Mouse (Mus musculus): ENCODE results near the gene Tor3a.
"Not testable (repeated sequence)": the region's sequence is repeated elsewhere in the genome, so short reads cannot be mapped to it uniquely, and the experiment has no call there.

The Tor3a gene

DNA sequence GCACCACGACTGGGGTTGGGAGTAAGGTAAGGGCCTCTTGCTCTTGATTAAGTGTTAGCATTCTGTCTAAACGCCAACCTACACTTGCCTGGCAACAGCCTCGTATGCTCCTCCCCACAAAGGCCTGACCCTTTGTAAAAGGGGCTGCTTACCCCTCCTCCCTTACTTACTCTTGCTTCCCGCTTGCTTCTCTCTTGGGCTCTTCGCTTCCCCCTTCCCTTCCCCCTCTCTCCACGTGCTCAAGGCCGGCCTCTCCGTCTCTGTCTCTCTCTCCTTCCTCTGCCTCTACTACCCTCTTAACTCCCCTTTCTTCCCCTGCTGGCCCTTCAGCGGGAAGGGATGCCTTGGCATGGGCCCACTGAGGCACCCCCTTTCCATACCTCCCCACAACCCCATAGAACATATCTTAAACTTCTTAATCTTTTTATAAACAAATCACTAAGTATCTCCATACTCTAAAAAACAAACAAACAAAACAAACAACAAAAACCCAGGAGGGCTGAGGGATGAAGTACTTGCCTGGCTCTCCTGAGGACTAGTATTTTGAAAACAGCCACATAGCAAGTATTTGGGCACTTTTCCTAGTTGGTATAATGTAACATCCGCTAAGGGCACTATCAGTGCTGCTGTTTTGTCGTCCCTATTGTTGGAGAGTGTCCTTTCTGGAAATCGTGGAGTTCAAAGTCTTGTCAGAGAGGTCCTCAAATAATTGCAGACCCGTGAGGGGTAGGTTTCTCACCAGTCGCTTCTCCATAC lies 1.3 kb downstream of the Tor3a start:
- DNase-seq (ENCODE audit: low read depth in 1 of 2, low spot score in 2 of 2) = no peak

DNA sequence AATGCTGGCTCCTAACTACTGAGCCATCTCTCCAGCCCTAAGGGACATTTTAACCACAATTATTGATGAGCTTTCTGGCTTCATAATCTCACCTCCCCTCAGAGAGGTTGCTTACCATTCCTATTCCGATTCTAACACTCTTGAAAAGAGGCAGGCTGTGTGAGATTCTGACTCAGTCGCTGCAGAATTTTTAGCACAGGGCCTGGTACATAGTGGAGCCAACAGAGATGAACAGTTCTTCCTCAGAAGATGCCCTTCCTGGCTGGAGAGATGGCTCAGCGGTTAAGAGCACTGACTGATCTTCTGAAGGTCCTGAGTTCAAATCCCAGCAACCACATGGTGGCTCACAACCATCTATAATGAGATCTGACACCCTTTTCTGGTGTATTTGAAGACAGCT lies 2.2 kb downstream of the Tor3a start:
- DNase-seq (ENCODE audit: low read depth in 1 of 2, low spot score in 2 of 2) = no peak

DNA sequence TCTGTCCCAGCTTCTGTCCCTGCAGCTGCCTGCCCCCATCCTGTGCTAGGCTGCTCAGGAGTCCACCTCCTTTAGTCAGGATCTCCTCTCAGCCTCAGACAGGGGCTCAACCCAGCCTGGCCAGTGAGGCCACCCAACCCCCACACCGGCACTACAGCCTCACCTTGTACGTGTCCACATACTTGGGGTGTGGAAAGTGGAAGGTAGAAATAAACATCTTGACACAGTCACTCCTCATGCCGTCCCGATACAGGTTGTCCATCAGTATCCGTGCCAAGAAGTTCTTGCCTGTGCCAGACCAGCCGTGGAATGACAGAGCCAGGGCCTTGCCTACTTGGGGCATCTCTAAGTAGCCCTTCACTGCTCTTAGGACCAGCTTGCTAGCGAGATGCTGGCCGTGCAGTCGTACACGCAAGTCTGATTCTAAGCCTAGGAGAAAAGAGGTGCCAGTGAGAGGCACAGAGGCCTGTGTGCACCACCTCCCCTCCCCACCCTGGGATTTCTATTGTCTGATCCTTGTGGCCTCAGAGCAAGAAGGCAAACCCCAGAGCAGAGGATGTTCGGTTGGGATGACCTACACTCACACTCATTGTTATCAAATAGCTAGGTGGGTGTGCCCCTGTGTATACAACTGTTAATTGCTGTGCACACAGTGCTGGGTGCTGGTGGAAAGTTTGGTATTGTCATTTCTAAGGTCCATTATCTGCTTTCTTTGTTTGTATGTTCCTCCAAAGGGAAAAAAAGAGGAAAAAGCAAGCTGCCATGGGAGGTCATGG lies 4.8 kb downstream of the Tor3a start:
- DNase-seq (ENCODE audit: low read depth in 1 of 2, low spot score in 2 of 2) = no peak

DNA sequence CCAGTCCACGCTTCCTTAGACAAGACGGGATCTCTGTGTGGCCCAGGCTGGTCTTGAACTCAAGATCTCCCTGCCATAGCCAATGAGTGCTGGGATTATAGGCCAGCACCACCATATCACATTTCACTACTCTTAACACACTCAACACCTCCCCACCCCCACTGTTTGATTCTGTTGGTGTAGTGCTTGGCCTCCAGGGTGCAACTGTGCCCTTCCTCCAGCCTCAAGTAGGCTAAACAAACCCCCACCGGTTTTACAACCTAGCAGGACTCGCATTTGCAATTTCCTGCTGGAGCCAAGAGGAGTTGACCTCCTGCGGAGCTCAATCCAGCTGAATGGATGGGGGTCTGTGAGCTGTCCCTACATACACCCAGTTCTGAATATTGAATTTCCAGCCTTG lies 5.6 kb downstream of the Tor3a start:
- DNase-seq (ENCODE audit: low read depth in 1 of 2, low spot score in 2 of 2) = no peak

DNA sequence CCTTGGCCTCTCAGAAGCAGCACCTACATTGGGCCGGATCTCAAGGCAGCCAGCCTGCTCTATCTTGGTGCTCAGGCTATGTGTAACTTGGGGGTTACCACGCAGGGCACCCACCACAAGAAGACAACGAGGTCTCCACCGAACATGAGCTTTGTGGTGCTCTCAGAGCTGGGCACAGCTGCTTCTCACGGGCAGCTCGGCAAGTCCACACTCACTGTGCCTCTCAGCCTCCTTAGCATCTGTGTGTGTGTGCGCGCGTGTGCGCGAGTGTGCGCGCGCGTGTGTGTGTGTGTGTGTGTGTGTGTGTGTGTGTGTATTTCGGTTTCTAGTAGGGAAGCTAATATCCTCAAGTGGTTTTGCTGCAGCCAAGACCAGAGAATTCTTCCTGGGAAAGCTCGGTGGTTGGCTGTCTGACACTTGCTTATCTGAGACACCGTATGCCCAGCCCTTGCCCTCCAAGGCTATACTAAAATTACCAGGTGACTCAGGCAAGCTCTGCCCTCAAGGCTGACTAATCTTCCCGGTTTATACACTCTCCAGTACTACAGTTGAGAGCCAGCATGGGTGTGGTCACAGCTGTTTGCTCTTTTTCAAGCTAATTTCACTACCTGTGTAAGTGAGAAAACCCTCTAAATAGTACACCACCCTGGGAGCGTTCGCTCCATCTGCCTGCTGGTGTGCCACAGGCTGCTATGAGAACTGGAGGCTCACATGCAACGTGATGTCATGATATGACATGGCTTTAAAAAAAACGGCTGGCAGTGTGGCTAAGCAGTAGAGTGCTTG lies 6.8 kb downstream of the Tor3a start:
- DNase-seq (ENCODE audit: low read depth in 1 of 2, low spot score in 2 of 2) = no peak

DNA sequence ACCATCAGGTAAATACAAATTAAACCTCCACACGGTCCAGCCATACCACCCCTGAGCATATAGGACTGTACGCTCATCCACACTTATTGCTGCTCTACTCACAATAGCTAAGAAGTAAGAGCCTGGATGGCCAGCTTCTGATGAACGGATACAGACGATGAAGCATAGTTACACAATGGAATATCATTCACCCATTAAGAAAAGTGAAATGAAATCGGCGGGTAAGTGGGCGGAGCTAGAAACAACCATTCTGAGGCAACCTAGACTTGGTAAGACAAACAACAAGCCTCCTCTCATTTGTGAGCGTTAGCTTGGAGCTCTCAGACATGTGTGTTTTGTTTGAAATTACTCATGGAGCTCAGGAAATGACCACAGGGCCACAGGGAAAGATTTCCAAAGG lies 8.4 kb downstream of the Tor3a start:
- DNase-seq (ENCODE audit: low read depth in 1 of 2, low spot score in 2 of 2) = no peak

DNA sequence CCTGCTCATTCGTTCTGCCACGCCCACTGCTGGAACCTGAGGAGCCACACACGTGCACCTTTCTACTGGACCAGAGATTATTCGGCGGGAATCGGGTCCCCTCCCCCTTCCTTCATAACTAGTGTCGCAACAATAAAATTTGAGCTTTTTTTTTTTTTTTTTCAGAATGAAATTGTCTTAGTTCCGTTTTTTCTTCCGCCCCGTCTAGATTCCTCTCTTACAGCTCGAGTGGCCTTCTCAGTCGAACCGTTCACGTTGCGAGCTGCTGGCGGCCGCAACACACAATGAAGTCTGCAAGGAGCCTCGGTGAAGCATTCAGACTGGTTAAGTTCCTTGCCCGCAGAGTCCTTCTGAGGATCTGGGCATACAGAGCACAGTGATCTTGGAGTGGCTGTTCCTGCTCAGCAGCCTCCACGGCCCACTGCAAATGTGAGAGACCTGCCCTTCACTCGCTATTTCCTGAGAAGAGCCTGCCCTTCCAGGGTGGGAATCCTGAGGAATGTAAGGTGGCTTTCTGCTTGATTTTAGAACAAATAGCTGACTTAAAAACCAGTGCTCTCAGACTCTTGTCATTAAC lies 13.4 kb downstream of the Tor3a start:
- DNase-seq (ENCODE audit: low read depth in 1 of 2, low spot score in 2 of 2) = not testable (repeated sequence)

DNA sequence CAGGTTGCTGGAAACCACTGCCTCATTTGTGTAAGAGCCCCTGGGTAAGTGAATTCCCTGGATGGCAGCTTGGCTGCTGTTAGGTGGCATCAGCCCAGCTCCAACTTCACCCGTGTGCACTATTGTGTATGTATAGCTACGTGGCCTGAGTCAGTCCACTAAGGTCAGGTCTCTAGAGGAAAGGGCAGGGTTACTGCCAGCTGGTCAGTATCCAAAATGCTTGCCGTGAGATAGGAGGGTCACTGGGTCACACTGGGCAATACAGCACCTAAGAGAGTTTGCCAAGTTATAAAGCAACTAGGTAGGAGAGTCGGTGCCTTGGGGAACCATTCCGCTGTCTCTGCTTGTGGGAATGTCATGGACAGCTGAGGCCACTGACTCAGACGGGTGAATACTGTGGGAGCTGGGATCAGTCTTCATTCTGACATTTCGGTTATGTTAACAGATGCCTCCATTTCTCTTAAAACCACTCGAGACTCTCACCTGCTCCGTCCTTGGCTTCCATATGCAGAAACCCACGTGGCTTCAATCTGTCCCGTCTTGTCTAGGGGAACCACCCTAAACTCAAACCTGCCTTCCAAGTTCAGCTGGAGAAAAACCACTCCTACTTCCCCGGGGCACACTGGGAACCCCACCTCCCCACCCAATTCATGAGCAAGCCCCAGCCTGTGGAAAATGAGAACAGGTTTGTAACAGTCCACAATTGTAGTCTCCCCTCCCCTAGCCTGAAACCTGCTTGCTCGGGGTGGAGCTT lies 14.1 kb downstream of the Tor3a start:
- DNase-seq (ENCODE audit: low read depth in 1 of 2, low spot score in 2 of 2) = no peak

DNA sequence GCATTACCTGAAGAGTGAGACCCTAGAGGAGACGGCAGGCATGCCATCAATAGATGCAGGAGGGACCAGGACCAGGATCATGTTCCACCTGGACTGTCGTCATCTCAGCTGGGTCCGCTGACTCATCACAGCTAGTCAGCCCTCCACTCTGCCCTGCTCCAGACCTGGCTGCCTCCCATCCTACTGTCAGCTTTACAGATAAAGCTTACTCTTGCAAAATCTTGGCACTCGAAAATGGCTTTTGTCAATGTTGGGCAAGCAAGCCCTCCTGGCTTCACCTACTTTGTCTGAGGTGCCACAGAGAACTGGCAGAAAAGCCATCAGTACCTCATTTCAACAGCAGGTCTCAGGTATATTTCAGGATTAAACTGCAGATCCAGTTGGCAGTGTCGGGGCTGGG lies 15.5 kb downstream of the Tor3a start:
- DNase-seq (ENCODE audit: low read depth in 1 of 2, low spot score in 2 of 2) = no peak

DNA sequence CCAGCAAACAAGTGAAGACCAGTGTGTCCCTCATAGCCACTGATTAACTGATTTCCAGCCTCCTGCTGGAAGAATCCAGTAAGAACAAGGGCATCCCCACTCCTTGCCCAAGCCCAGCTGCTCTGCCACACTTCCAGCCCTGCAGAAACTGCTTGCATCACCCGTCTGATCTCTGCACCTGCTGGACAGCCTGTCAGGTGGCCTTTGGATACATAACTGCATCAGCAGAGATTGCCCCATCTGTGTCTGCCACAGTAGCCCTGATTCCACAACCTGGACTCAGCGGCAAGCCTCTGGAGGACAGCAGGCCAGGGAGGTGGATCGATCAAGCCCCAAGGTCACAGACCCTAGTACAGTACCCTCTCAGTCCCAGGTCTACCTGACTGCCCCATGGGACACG lies 16.6 kb downstream of the Tor3a start:
- DNase-seq (ENCODE audit: low read depth in 1 of 2, low spot score in 2 of 2) = no peak

DNA sequence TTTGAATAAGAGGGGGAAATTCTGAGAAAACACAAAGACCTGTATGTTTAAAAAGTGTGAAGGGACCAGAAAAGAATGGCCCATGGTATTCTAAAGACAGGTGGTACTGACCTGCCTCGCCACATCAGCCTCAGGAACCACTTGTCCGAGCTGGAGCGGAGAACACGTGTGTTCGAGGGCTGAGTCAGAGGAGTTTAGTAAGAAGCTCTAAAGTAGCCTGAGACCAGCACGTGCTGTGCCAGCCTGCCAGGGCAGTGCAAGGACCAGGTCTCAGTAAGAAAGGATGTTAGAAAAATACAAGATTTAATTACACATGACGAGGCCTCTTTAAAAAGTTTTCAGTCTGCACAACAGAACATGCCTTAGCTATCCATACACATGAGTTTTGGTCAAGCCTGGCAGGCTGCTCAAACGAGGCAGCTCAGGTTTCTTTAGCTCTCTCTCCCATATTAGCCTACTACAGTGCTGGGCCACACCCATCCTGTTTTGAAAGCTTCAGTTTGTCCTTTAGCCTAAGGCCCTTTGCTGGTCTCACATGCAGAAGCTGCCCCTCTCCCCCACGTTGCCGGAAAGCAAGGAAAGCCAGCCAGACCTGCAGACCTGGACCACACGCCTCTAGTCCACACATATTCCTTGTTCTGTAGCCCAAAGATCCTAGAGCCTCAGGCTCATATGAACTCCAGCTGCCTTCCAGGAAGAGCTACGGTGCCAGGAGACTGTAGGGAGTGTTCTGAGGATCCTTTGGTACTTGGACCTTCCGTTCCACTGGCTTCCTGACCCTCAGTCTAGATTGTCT lies 19.2 kb downstream of the Tor3a start:
- no peak for DNase-seq (ENCODE audit: low read depth in 1 of 2, low spot score in 2 of 2)

DNA sequence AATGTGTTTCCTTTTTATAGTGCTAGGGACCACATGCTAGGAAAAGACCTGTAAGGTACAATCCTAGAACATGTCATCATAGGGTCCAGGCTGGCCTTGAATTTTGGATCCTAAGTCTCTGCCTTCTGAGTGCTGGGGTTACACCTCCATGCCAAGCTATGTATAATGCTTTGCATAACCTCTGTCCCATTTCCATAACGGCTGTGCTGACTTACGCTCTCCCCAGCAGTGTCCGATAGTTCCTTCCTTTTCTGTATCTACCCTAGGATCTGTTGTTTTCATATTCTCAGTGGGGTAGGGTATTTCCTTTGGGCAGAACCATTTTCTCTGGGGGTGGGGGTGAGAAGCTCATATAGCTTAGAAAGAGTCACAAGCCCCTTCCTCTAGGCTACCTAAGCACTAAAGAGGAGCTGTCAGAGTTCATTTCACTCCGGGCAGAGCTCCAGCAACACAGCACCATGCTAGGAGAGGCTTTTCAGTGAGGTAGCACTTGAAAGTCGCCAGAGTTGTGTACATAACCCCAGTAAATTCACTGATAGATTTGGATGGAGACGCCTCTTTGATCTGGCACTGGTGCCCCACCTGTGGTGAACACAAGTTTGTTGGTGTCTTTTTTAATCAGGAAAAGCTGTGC lies 21.9 kb downstream of the Tor3a start:
- no peak for DNase-seq (ENCODE audit: low read depth in 1 of 2, low spot score in 2 of 2)

DNA sequence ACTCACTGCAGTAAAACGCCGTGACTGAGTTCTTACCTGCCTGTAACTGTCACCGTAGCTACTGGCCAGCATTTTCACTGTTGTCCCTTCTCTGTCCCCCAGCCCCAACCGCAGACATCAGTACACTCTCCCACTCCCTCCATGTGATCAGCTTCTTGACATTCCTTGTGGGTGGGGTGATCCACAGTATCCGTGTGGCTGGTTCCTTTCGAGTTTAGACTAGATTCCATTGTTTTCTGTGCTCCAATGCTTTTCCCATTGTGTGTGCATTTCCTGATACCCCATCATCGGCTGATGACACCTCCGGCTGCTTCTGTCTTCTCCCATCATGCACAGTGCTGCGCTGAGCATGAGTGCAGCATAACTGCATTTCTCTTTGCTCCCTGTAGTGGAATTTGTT lies 23.5 kb downstream of the Tor3a start:
- DNase-seq (ENCODE audit: low read depth in 1 of 2, low spot score in 2 of 2) = no peak

DNA sequence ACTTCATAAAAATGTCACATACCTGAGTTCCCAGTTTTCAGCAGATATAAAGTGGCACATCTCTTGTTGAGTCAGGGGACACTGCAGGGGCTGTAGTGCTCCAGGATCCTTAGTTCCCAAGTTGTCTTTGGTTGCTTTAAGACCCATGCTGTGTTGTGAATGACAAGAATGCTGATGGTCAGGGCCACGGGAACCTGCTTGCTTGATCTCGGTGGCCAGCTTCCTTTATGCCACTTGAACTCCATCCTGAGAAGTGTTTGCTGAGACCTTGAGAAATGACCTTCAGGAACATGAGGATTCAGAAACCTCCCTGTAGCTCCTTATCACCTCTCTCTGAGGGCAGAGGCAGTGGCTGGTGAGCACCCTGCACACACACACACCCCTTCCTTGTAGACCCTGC lies 25.5 kb downstream of the Tor3a start:
- no peak for DNase-seq (ENCODE audit: low read depth in 1 of 2, low spot score in 2 of 2)

DNA sequence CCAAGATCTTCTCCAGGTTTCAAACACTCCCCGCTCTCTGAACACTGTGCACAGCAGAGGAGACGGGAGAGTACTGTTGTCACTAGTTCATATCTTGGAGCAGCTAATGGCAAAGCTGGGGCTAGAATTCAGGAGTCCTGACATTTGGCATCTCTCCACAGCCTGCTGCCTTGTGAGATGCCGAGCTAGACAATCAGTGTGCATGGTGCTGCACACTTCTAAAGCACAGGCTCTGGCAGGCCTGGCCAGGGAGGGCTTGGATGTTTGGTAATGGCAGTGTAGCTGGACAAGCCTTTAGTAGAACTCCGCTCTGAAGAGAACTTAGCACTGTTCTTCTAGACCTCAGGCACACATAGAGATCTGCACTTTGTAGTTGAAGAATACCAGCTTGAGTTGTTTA lies 28.2 kb downstream of the Tor3a start:
- no peak for DNase-seq (ENCODE audit: low read depth in 1 of 2, low spot score in 2 of 2)

DNA sequence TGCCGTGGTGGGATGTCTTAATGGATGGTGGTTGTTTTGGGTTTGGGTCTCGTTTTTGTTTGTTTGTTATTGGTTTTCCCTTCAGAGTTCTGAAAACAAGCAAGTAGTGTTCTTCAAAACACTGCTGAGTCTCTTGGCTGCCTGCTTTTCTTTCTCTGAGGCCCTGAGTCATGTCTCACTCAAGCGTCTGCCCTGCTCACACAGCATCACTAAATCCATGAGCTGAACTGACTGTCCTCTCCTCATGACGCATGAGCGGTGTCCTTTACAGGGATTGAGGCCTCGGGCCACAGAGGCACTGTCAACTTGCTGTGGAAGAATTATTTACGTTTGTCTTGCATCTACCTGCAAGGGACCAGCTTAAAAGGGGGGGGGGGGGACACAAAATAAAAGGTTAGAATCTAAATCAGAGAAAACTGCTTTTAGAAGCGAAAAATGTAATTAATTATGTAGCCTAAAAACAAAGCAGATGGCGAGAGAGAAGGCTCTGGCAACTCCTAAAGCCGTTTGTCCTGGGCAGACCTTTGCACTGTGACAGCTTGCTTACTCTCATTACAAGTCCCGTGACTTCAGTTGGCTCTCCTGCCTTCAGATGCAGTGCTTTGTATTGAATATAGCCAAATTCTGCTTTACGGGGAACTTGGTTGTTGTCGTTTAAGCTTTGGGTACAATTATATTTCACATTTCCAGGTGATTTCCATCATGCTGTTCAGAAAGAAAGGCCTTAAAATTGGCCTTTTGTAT lies 29.2 kb downstream of the Tor3a start:
- no peak for DNase-seq (ENCODE audit: low read depth in 1 of 2, low spot score in 2 of 2)

DNA sequence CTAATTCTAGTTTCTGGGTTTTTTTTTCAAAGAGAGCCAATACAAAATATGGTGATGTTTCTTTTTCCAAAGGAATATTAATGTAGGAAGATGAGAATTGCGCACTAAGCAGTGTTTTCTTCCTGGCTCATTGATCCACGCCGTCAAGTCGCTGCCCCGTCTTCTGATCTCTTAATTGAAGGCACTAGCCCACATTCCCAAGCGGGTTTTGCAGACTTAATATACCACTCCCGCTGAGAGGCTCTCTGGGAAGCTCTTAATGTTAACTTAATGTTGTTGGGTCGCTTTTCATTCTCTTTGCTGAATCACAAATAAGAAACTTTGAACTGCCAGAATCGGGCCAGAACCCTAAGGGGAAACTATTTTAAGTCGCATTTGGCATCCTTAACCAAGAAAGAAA lies 30.1 kb downstream of the Tor3a start:
- no peak for DNase-seq (ENCODE audit: low read depth in 1 of 2, low spot score in 2 of 2)

DNA sequence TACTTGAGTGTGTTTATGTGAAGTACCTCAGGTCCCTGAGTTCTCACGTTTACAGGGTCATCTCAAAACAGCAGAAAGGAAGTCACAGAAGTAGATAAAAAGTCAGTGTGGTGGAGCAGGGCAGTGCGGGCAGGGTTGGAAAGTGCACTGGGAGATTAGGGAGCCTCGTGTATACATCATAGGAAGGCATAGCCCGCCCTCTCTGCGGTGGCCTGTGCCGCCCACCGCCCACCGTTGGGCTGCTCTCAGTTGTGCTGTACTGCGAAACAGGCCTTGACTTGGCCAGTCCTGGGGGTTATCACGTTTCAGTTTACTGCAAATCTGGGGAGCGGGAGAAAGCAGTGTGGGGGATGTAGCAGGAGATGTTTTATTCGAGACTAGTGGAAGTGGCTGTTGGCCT lies 31.3 kb downstream of the Tor3a start:
- no peak for DNase-seq (ENCODE audit: low read depth in 1 of 2, low spot score in 2 of 2)

DNA sequence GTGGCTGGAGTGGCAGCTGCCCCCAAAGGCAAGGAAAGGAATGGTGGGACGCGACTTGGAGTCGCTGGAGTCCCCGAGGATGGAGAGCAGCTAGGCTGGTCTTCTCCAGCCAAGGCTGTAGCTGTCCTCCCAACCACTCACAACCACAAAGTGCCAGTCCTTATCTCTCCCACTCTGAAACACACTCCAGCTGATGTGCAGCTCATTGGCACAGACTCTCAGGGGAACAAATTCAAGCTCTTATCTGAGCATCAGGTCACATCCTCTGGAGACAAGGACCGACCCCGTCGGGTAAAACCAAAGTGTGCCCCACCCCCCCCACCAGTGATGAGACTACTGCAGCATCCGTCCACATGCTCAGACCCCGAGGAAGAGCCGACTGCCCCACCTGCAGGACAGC lies 32.3 kb downstream of the Tor3a start:
- no peak for DNase-seq (ENCODE audit: low read depth in 1 of 2, low spot score in 2 of 2)
